Mouse (Mus musculus) layer of hippocampus, postnatal 25 days (tissue): ENCODE results near the gene March10. TPM values are rescaled to one million over a fixed set of nuclear protein-coding genes. Genes with fewer than 3 reads are reported as not detected.
A peak's percentile ranks its signal among the peaks of the same experiment; 100 is the strongest.

Experiments
- DNase-seq, 2 experiments: peaks; one replicate each; pipeline ENCODE4 v3.0.0; 2022; ENCODE audit warnings: mixed read lengths in 2 of 2, low spot score in 1 of 2; ENCODE audit errors: extremely low spot score in 1 of 2
- total RNA-seq, 2 experiments: library from RNA; stranded (reverse); gene quantifications; 2 replicates each; pipeline ENCODE4 v1.2.3; 2021

Gene March10
- total RNA-seq, 2 experiments from 2014 or later, result 0.22 to 0.94 TPM

- DNase-seq, result no peak
Measured at GRCm38 (mm10) chr11:105321090-105321489, 135.4 kb downstream of the March10 start.

- no peak for DNase-seq
Measured at GRCm38 (mm10) chr11:105317769-105318168, 138.8 kb downstream of the March10 start.

GRCm38 (mm10) chr11:105316121-105316520 lies 140.4 kb downstream of the March10 start:
- DNase-seq, result no peak

- DNase-seq, result no peak
Measured at GRCm38 (mm10) chr11:105315296-105315695, 141.2 kb downstream of the March10 start.

GRCm38 (mm10) chr11:105313633-105314014 lies 142.9 kb downstream of the March10 start:
- no peak for DNase-seq

- DNase-seq, result peak in 1 of 2 experiments; percentile 13
Measured at GRCm38 (mm10) chr11:105312972-105313632, 143.4 kb downstream of the March10 start.

GRCm38 (mm10) chr11:105312311-105312942 lies 144.1 kb downstream of the March10 start:
- DNase-seq, result no peak

- DNase-seq, result no peak
Measured at GRCm38 (mm10) chr11:105311291-105311975, 145.1 kb downstream of the March10 start.

Other genes with a start within 250 kb of the March10 start
- gene Mrc2, start 164.1 kb downstream of the March10 start, total RNA-seq, result 1 to 10 TPM; 3.7 to 5.0 TPM
- 100 to 1,000 TPM; 138 to 179 TPM for gene Tanc2, start 133.3 kb upstream of the March10 start, total RNA-seq